Mouse (Mus musculus) ES-Bruce4 (cell line): ENCODE data around the gene Adamts1. TPM values are rescaled to one million over a fixed set of nuclear protein-coding genes. Genes with fewer than 3 reads are reported as not detected.

Experiments used
- H3K27ac ChIP-seq: 2 replicates; pipeline ENCODE4 v1.5.1; 2012; ENCODE audit warnings: low read length, inconsistent platforms; ENCODE audit not compliant: insufficient read depth
- H3K27me3 ChIP-seq: 2 replicates; pipeline ENCODE4 v1.6.1; 2012; ENCODE audit warnings: mild to moderate bottlenecking, low read length, inconsistent platforms; ENCODE audit not compliant: control insufficient read depth, poor library complexity, insufficient read depth, severe bottlenecking
- H3K36me3 ChIP-seq: 2 replicates; pipeline ENCODE4 v1.6.1; 2012; ENCODE audit warnings: inconsistent platforms, mild to moderate bottlenecking, low read length, moderate library complexity; ENCODE audit not compliant: control insufficient read depth, poor library complexity, insufficient read depth, severe bottlenecking
- H3K4me1 ChIP-seq: one replicate; pipeline ENCODE4 v1.8.1; 2011; ENCODE audit warnings: low read length; ENCODE audit not compliant: control insufficient read depth, insufficient read depth
- H3K4me3 ChIP-seq: 2 replicates; pipeline ENCODE4 v1.5.1; 2011; ENCODE audit warnings: low read depth, mild to moderate bottlenecking, low read length
- H3K9ac ChIP-seq: 2 replicates; pipeline ENCODE4 v1.6.1; 2012; ENCODE audit warnings: low read depth, mild to moderate bottlenecking, inconsistent platforms; ENCODE audit not compliant: poor library complexity, severe bottlenecking
- H3K9me3 ChIP-seq: replicated peaks from 2 replicates; pipeline ENCODE4 v1.6.1; 2012; ENCODE audit warnings: mild to moderate bottlenecking, low read length, inconsistent platforms; ENCODE audit not compliant: control insufficient read depth, poor library complexity, insufficient read depth, severe bottlenecking
- CTCF ChIP-seq: IDR thresholded peaks from one replicate; pipeline ENCODE4 v1.8.1; 2011; ENCODE audit warnings: low read depth, low read length
- EP300 ChIP-seq: IDR thresholded peaks from 2 replicates; pipeline ENCODE4 v1.6.1; 2011; ENCODE audit warnings: low read depth, low read length; ENCODE audit not compliant: insufficient read depth
- POLR2A ChIP-seq: IDR thresholded peaks from one replicate; pipeline ENCODE4 v1.8.1; 2011; ENCODE audit warnings: low read length; ENCODE audit not compliant: insufficient read depth
- polyA plus RNA-seq: library from polyadenylated mRNA; stranded (reverse); fragments of >200 nt; gene quantifications from 2 replicates; pipeline ENCODE4 v1.2.4, GENCODE M21; 2011; ENCODE audit warnings: low read depth; ENCODE audit not compliant: missing spikeins, insufficient read depth, insufficient read length

The Adamts1 gene
- 3.9 TPM in 2 replicates for polyA plus RNA-seq

GRCm38 (mm10) chr16:85802954-85803353 lies at the start of gene Adamts1:
Gene Adamts1, minus strand, starts transcription at chr16:85803113.
- H3K4me3 ChIP-seq, result peak within 1 kb of the TSS; percentile 62
- H3K27me3 ChIP-seq, result peaks cover 5% of the 10 kb centered on the region; the same call in 1 of the 2 replicates
- H3K4me1 ChIP-seq, result no peaks in the 10 kb centered on the region
- H3K27ac ChIP-seq, result no peak within 1 kb of the TSS
- TF ChIP-seq POLR2A (peak; percentile 42), CTCF (no peak), EP300 (0 out of 2 replicates have a peak, but pooled peaks have one; percentile 6)
- H3K36me3 ChIP-seq, result peaks cover under 1% of the 10 kb centered on the region; the same call in 1 of the 2 replicates
- H3K9me3 ChIP-seq, result peaks cover 4% of the 10 kb centered on the region; the same call in 1 of the 2 replicates
- H3K9ac ChIP-seq, result peak within 1 kb of the TSS; percentile 45

- Histone ChIP-seq H3K4me1 (no peaks in the 10 kb centered on the region), H3K36me3 (no peaks in the 10 kb centered on the region), H3K9me3 (no peaks in the 10 kb centered on the region), H3K4me3 (no peak overlapping the region), H3K27ac (no peak overlapping the region), H3K27me3 (no peaks in the 10 kb centered on the region), H3K9ac (no peak overlapping the region)
- TF ChIP-seq POLR2A (no peak), EP300 (no peak), CTCF (no peak)
These were observed 24.2 kb upstream of the Adamts1 start for GRCm38 (mm10) chr16:85827066-85827465.

- no peak overlapping the region for H3K27ac ChIP-seq
- no peak overlapping the region for H3K4me3 ChIP-seq
- no peaks in the 10 kb centered on the region for H3K27me3 ChIP-seq
- H3K9me3 ChIP-seq, result no peaks in the 10 kb centered on the region
- H3K36me3 ChIP-seq, result no peaks in the 10 kb centered on the region
- no peak for TF ChIP-seq POLR2A
- H3K9ac ChIP-seq, result no peak overlapping the region
- H3K4me1 ChIP-seq, result no peaks in the 10 kb centered on the region
These were observed 19.5 kb upstream of the Adamts1 start for GRCm38 (mm10) chr16:85822330-85822916.

- Histone ChIP-seq H3K36me3 (no peaks in the 10 kb centered on the region), H3K27me3 (no peaks in the 10 kb centered on the region), H3K9me3 (no peaks in the 10 kb centered on the region), H3K4me3 (no peak overlapping the region), H3K9ac (no peak overlapping the region), H3K27ac (no peak overlapping the region), H3K4me1 (no peaks in the 10 kb centered on the region)
- TF ChIP-seq CTCF (no peak), EP300 (no peak), POLR2A (no peak)
These were observed 17.0 kb upstream of the Adamts1 start for GRCm38 (mm10) chr16:85819808-85820458.

- TF ChIP-seq POLR2A (no peak), CTCF (no peak)
- Histone ChIP-seq H3K9me3 (no peaks in the 10 kb centered on the region), H3K27me3 (no peaks in the 10 kb centered on the region), H3K4me3 (no peak overlapping the region), H3K27ac (no peak overlapping the region), H3K4me1 (no peaks in the 10 kb centered on the region), H3K36me3 (no peaks in the 10 kb centered on the region), H3K9ac (no peak overlapping the region)
These were observed 11.2 kb upstream of the Adamts1 start for GRCm38 (mm10) chr16:85814116-85814515.

- no peak for TF ChIP-seq CTCF
- TF ChIP-seq EP300, result no peak
- no peak for TF ChIP-seq POLR2A
- Histone ChIP-seq H3K27ac (no peak overlapping the region), H3K4me3 (no peak overlapping the region), H3K9me3 (no peaks in the 10 kb centered on the region), H3K9ac (no peak overlapping the region), H3K27me3 (no peaks in the 10 kb centered on the region), H3K36me3 (no peaks in the 10 kb centered on the region), H3K4me1 (no peaks in the 10 kb centered on the region)
These were observed 4.7 kb upstream of the Adamts1 start for GRCm38 (mm10) chr16:85807626-85808025.
